In the genomic region with DNA sequence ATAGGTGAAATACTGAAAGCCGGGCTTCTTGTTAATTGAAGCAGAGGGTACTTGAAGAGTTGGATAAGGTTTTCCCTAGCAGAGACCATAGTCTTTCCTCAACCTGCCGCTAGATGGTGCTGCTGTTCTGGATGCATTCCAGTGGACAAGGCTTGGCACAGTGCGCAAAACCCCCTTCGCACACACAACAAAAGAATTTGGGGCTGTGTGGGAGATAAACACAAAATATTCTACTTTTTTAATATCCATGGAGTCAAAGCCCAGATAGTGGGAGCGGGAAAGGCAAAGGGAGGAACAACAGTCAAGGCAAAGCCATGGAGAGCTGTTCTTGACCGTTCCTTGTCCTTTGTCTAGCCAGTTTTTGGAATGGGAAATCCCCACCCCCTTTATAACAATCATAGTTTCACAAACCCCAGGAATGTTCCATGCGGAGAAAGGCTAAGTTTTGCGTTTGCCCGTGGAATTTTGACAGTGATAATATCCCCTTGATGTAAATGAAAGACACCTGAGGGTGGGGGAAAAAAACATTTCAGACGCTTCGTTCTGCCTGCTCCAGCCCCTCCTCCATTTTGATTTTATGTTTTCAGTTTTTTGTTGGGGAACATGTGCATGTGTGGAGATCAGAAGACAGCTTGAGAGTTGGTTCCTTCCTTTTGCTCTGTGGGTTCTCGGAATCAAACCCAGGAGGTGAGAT, we compare ENCODE assay signal across 7 mouse cellular contexts. TPM values are rescaled to one million over a fixed set of nuclear protein-coding genes. Genes with fewer than 3 reads are reported as not detected.
DNase-seq lines count a peak whose midpoint lies in the region; ATAC-seq lines count a peak whose summit lies in the region.

No protein-coding gene starts in this region.

- 20% methylated on average over 12 of the region's 12 CpGs for WGBS in intestine, embryonic 16.5 days
- 23% methylated on average over 12 of the region's 12 CpGs for WGBS in midbrain, embryonic 12.5 days

- H3K27ac ChIP-seq in intestine, embryonic 16.5 days (ENCODE audit: low read length): peak overlapping the region; percentile 92; the same call in 1 of the 2 replicates
- peak overlapping the region; percentile 88; the same call in 1 of the 2 replicates for H3K27ac ChIP-seq in midbrain, embryonic 12.5 days (replicated peaks)

- DNase-seq in adrenal gland, adult (ENCODE audit: inconsistent age in 2 of 2, low spot score in 1 of 2): peak; percentile 89 to 97
- DNase-seq in embryo, embryonic 11 days: peak; percentile 93
- peak; percentile 81 to 82 for DNase-seq in gastrocnemius, postnatal 36 days
- DNase-seq in left cerebral cortex, postnatal 36 days (ENCODE audit: low spot score in 2 of 2): peak; percentile 82 to 86
- peak; percentile 88 for DNase-seq in skeletal muscle tissue, adult 2 months (ENCODE audit: low read depth, low spot score)

- H3K9me3 ChIP-seq in intestine, embryonic 16.5 days (ENCODE audit: control insufficient read depth, low read length): no peaks in the 10 kb centered on the region
- no peaks in the 10 kb centered on the region for H3K9me3 ChIP-seq in midbrain, embryonic 12.5 days

- ATAC-seq in intestine, embryonic 16.5 days: peak; percentile 45; the same call in 1 of the 2 replicates
- ATAC-seq in midbrain, embryonic 12.5 days (ENCODE audit: low FRiP score, low read depth): no peak

- peak overlapping the region; percentile 90 for H3K4me2 ChIP-seq in intestine, embryonic 16.5 days (ENCODE audit: low read depth, low read length)
- H3K4me2 ChIP-seq in midbrain, embryonic 12.5 days (replicated peaks): peak overlapping the region; percentile 93

- intact Hi-C loops in gastrocnemius, postnatal 36 days (cut with DNase I): loop anchor here (2.0 to 5.0 kb wide), 3 partner anchors 34 to 560 kb away; partner anchors contain the start of gene 9130213A22Rik
- intact Hi-C loops in left cerebral cortex, postnatal 36 days (cut with DNase I): loop anchor here (1.0 to 5.0 kb wide), 3 partner anchors 34 to 219 kb away; partner anchors contain the start of genes 2810408A11Rik and Neurl4

- H3K4me3 ChIP-seq in intestine, embryonic 16.5 days (ENCODE audit: low read length): no peak overlapping the region
- H3K4me3 ChIP-seq in midbrain, embryonic 12.5 days: peak overlapping the region; percentile 81; the same call in 1 of the 2 replicates

- no peaks in the 10 kb centered on the region for H3K27me3 ChIP-seq in intestine, embryonic 16.5 days (replicated peaks; ENCODE audit: control insufficient read depth, insufficient read depth, low read length)
- peaks cover 19% of the 10 kb centered on the region; the same call in 1 of the 2 replicates for H3K27me3 ChIP-seq in midbrain, embryonic 12.5 days

- peaks cover 4% of the 10 kb centered on the region; the same call in 1 of the 2 replicates for H3K36me3 ChIP-seq in intestine, embryonic 16.5 days (ENCODE audit: control insufficient read depth, insufficient read depth, low read length)
- H3K36me3 ChIP-seq in midbrain, embryonic 12.5 days: peaks cover 21% of the 10 kb centered on the region

- peak overlapping the region; percentile 4; the same call in 1 of the 2 replicates for H3K9ac ChIP-seq in intestine, embryonic 16.5 days (ENCODE audit: low read depth, low read length)
- no peak overlapping the region; the same call in 1 of the 2 replicates for H3K9ac ChIP-seq in midbrain, embryonic 12.5 days (replicated peaks)

- peaks cover 41% of the 10 kb centered on the region for H3K4me1 ChIP-seq in intestine, embryonic 16.5 days (ENCODE audit: control insufficient read depth, insufficient read depth, low read length)
- H3K4me1 ChIP-seq in midbrain, embryonic 12.5 days: peaks cover 32% of the 10 kb centered on the region

RNA-seq across cellular contexts. Expression of gene Senp3, which starts 1.1 kb away (rescaled TPM):
- total RNA-seq in gastrocnemius, postnatal 36 days (2021): 10 to 100 TPM; 22.7 TPM
- polyA plus RNA-seq in intestine, embryonic 16.5 days (2015; fragmentation: Nextera tagmentation; extraction: Ambion mirVana): 51.8 and 60.3 TPM in 2 replicates
- total RNA-seq in left cerebral cortex, postnatal 36 days (2021): 100 to 1,000 TPM in 1 of 2 experiments, 10 to 100 TPM in 1; 84.3 to 114 TPM
- 108 and 113 TPM in 2 replicates for polyA plus RNA-seq in midbrain, embryonic 12.5 days (2016; fragmentation: Nextera tagmentation; extraction: Ambion mirVana)

RNA-seq across cellular contexts. Expression of gene Tnfsf13, which starts 2.6 kb away (rescaled TPM):
- total RNA-seq in gastrocnemius, postnatal 36 days (2021): under 1 TPM; 0.39 to 0.92 TPM
- polyA plus RNA-seq in intestine, embryonic 16.5 days (2015; fragmentation: Nextera tagmentation; extraction: Ambion mirVana): 0.44 and 0.57 TPM in 2 replicates
- total RNA-seq in left cerebral cortex, postnatal 36 days (2021): 1 to 10 TPM; 2.3 to 2.6 TPM
- polyA plus RNA-seq in midbrain, embryonic 12.5 days (2016; fragmentation: Nextera tagmentation; extraction: Ambion mirVana): 0.41 and 0.77 TPM in 2 replicates

RNA-seq across cellular contexts. Expression of gene Eif4a1, which starts 10.8 kb away (rescaled TPM):
- total RNA-seq in gastrocnemius, postnatal 36 days (2021): 100 to 1,000 TPM in 1 of 2 experiments, 10 to 100 TPM in 1; 74.1 to 103 TPM
- polyA plus RNA-seq in intestine, embryonic 16.5 days (2015; fragmentation: Nextera tagmentation; extraction: Ambion mirVana): 524 and 563 TPM in 2 replicates
- 100 to 1,000 TPM; 276 to 285 TPM for total RNA-seq in left cerebral cortex, postnatal 36 days (2021)
- polyA plus RNA-seq in midbrain, embryonic 12.5 days (2016; fragmentation: Nextera tagmentation; extraction: Ambion mirVana): 608 and 698 TPM in 2 replicates

RNA-seq across cellular contexts. Expression of gene Tnfsf12, which starts 12.7 kb away (rescaled TPM):
- total RNA-seq in gastrocnemius, postnatal 36 days (2021): 10 to 100 TPM in 1 of 2 experiments, 1 to 10 TPM in 1; 8.6 to 10.4 TPM
- polyA plus RNA-seq in intestine, embryonic 16.5 days (2015; fragmentation: Nextera tagmentation; extraction: Ambion mirVana): 6.0 and 6.3 TPM in 2 replicates
- 10 to 100 TPM in 1 of 2 experiments, 1 to 10 TPM in 1; 7.2 to 12.3 TPM for total RNA-seq in left cerebral cortex, postnatal 36 days (2021)
- polyA plus RNA-seq in midbrain, embryonic 12.5 days (2016; fragmentation: Nextera tagmentation; extraction: Ambion mirVana): 2.2 and 2.9 TPM in 2 replicates

RNA-seq across cellular contexts. Expression of gene Tnfsfm13, which starts 12.9 kb away (rescaled TPM):
- total RNA-seq in gastrocnemius, postnatal 36 days (2021): 1 to 10 TPM; 1.3 to 1.5 TPM
- polyA plus RNA-seq in intestine, embryonic 16.5 days (2015; fragmentation: Nextera tagmentation; extraction: Ambion mirVana): 3.0 and 3.3 TPM in 2 replicates
- total RNA-seq in left cerebral cortex, postnatal 36 days (2021): 1 to 10 TPM; 1.7 to 3.0 TPM
- polyA plus RNA-seq in midbrain, embryonic 12.5 days (2016; fragmentation: Nextera tagmentation; extraction: Ambion mirVana): 0.65 and 1.3 TPM in 2 replicates
